Mouse (Mus musculus) cerebellum, adult 9-11 months (tissue): ENCODE results near the gene Cux2.

Source experiments
- DNase-seq: peaks from one replicate; pipeline ENCODE4 v3.0.0; 2022

Cux2 gene

DNA sequence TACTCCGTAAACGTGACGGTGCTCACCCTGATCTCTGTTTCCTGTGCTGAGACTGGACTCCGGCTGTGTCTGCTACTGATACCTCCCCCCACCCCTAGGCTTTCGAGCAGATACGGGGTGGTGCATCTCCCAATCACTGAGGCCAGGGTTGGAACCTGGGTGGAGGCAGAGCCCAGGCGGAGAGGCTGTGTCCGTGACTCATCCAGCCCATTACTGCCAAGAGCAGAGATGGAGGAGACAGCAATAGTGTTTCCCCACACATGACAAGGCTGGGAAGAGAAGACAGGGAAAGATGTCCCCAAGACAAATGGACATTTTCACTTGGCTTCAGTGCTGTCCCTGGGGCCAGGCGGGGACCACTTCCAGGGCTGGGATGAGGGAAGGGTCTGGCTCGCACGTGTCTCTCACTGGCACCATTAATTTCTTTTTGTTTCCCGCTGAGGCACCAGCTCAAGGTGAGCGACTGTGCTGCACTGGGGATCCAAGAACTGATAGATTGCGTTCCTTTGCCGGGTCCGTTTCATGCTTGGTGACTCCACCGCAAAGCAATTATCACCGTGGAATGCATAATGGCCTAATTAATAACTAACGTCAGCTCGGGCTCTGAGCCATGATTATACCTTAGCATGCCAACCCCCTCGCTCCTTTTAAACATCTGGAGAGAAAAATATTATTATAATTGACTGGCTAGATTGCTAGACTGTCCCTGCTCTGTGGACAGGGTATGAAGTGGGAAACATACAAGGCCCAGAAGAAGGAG lies 140.5 kb downstream of the Cux2 start:
- no peak for DNase-seq

DNA sequence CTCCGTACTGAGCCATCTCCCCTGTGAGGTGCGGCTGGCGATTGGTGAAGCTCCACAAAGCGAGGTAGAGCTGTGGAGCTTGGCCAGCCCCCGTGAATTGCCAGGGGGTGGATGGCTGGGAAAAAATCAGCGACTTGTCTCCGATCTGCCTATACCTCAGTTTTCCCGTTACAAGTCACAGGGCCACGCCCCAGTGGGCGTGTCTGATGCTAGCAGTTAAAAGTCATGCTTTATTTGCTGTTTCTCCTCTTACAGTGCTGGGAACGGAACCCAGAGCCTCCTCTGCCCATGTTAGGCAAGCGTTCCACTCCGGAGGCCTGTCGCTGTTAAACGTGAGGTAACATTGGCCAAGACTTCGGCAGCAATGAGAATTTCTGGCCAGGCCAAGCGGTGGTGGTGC lies 144.2 kb downstream of the Cux2 start:
- DNase-seq, result no peak

DNA sequence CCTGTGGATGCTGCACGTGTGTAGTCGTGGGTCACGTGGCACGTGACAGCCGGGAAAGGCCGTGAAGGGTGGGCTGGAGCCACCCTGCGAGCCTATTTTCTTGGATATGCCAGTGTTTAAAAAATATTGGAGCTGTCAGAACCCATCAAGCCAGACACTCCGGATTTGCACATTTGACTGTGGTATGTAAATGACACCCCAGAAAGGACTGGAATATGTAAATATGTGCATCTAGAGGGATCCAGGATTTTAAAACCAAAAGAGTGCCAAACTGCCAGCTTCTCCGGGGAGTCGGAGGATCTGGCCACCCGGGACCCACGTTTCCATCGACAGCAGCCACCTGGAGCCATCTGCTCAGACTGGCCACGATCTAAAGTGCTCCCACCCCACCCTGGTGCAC lies 145.1 kb downstream of the Cux2 start:
- DNase-seq, result no peak

DNA sequence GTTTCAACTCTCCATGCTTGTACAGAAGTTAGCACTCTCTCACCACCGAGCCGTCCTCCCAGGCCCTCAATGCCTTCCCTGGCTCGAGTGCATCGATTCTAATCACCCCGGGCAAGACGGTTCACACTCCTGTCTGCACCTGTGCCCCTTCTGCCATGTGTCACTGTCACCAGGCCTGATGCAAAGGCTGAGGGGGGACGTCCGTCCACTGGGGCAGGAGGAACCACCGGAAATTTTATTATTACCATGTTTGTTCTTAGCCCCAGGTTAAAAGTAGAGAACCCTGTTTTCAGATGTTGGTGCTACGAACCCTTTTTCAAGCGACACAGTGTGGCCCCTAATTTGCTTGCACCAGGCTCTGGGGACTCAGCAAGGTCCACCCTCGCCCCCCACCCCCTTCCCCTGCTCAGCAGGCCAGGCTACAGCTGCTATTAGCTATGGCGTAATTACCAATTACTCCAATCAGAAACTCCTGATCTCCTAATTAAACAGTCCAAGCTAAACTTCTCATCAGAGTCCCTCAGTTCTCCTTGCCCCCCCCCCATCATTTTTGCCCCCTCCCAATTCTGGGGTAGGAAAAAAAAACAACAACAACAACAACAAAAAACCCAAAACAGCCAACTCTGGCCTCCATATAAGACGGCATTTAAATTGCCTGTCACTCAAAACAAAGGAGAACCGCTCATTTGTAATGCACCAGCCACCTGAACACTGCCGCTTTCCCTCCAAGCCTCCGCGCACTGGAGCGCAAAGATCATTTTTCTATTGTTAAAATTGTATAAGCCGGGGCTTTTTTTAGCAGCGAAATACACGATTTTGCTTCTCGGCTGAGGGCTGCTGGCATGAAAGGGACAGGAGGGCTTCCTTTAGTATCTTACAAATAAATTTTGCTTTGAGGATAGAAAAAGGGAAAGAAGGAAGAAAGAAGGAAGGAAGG lies 146.8 kb downstream of the Cux2 start:
- DNase-seq, result no peak

DNA sequence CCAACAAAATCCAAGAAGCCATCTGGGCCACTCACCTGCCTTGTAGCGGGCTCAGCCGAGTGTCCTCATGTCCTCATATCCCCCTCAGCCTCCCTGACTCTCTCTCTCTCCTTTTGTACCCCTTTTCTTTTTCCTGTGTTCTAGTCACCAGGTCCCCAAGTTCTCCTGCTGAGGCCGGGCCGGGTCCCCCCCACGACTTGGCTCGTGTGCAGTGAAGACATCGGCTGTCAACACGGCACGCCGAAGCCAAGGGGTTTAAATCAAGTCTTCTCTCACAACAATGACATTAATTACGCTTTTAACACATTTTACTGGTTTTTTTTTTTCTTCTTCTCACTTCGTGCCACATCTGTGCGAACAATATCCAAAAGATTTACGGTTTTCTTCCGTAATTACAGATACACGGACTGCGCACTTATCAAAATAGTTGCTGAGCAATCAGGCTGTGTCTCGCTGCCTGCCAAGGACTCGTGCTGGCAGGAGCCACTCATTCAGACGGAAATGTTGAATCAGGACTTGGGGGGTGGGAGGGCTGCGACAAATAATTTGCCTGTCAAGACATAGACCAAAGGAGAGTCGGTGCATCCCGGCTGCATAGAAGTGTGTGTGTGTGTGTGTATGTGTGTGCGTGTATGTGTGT lies 154.7 kb downstream of the Cux2 start:
- DNase-seq, result no peak

DNA sequence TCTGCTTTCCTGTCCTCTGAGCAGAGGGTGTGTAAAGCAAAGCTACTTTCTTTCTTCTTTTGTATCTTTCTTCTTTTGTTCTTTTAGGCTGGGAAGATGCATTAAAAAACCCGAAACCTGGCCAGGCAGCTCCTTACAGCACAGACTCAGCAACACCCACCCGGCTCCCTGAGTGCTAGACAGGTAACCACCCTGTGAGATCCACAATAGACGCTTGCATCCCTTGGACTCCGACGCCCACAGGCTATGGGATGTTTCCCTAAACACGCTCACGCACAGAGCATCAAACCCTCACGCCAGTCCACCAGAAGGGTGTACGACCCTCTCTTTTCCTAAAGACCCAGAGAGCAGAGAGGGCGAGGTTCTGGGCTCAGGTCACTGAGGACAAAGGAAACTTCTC lies 155.3 kb downstream of the Cux2 start:
- DNase-seq, result no peak

DNA sequence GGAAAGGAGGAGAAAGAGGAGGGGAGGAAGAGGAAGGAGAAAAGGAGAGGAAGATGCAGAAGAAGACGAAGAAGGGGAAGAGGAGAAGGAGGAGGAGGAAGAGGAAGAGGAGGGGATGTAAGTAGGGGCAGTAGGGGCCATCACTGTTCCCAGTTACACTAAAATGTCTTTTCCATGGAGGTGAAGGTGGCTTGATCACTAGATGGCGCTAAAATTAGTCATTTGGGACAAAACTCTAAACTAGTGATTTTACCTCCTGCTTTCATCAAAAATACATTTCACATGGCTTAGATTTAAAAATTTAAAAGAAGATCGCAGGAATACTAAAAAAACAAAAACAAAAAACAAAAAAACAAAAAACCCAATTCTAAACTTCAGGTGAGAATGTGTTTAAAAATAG lies 156.3 kb downstream of the Cux2 start:
- DNase-seq, result no peak

DNA sequence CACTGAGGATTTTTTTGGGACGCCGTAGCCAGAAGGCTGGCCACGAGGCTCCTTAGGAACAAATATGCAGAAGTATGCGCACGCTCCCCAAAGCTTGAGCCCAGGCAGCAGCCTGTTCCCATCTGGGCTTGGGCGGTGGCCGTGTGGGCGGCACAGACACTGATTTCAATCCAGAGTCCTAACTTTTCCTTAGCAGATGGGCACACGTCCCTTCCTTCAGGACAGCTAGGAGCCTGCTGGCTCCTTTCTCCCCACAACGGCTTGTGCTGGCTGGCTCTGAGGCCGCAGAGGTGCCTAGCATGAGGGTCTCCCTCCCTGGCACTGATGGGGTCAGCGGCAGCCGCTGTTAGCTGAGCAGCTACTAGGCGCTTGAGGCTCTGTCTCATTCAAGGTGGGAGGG lies 157.6 kb downstream of the Cux2 start:
- DNase-seq, result no peak

DNA sequence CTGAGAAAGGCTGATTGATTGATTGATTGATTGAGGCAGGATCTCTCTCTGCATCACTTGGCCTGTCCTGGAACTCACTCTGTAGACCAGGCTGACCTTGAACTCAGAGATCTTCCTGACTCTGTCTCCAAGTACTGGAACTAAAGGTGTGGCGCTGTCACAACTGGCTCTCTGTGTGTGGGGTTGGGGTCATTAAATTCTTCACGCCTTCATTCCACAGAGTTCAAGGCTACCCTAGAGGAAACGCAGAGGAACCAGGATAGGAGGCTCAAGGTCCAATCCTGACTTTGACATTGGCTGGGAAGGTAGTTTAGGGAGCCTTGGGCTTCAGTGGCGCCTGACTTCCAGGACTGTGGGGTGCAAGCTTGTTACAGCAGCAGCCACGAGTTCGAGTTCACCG lies 159.0 kb downstream of the Cux2 start:
- DNase-seq, result no peak

DNA sequence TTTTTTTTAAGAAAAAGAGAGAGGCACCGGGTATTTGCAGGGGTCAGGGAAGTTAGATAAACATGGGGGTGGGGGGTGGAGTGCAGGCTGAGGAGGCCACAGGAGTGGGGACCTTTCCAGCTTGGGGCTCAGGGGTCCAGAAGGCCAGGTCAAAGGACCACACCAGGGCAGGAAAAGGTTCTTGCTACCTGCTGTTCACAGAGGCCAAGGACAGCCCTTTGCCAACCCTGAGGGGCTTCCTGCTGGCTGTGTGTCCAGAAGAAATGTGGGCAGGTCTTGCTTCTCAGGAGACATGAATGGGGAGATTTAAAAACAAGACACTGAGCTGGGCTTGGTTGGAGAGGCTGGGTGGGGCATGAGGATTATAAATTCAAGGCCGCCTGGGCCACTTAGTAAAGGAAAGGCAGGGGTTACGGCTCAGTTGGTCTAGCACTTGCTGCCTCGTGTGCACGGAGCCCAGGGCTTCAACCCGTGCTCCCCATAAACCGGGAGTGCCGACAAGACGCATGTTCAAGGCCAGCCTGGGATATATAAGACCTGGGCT lies 160.0 kb downstream of the Cux2 start:
- no peak for DNase-seq

DNA sequence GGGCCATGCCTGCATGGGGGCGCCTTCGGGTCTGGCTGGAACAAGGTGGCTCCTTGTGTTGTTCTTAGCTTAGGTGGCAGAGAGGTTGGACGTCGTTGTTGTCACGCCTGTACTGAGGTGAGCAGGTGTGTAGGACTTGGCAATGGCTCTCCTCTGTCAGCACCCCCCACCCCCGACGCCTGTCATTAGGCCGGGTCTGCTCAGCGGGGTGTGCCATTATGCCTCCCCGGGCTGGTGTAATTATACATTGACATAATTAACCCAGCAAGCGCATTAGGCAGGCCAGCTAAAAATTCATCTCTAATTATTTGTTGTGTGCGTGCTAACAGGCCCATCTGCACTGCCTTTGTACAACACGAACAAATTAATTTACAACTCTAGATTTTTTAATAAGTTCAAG lies 160.5 kb downstream of the Cux2 start:
- no peak for DNase-seq

DNA sequence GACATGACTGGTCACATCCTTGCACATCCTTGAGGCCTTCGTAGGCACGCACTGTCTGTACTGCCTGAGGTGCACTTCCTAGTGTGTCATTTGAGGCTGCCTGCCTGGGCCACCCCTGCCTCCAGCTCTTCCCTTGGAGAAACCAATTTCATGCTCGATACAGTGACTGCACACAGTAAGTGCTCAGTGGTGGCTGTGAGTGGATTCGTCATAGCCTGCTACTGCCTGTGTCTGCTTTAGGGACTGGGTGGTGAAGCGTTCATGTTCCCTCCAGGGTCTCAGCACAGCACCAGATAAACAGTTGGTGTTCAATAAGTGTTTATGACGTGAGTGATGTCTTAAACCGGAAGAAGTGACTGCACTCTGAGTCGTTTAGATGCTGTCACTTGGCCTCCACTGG lies 166.5 kb downstream of the Cux2 start:
- no peak for DNase-seq

DNA sequence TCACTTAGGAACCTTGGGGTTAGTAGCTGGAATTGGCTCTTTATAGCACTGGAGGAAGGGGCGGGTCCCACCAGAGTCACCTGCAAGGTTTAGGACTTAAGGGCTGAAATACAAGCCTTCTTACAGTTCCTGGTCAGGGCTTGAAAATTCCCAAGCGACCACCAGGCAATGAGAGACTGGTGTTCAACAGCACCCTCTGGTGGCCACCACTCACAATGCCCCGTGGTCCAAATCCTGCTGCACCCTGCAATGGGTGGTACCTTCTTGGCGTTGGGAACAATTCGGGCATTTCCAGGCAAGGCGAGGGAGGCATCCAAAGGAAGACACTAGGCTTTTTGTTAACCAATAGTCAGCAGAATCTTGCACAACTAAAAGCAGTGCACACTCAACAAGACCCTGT lies 170.7 kb downstream of the Cux2 start:
- DNase-seq, result no peak

DNA sequence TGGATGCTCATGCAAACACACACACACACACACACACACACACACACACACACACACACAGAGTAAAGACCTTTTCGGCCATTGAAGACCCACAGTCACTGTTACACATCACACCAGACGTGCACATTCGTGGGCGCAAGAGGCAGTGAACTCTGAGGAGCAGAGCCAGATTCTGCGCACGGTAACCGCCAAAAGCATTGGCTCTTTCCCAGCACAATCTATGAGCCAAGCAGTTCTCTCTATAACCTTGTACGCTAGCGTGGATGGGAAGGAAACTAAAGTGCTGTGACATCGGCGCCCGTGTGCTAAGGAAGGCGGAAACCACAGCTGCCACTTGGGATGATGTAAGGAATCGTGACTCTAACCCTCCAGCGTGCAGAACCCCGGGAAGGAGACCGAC lies 171.2 kb downstream of the Cux2 start:
- DNase-seq, result no peak

DNA sequence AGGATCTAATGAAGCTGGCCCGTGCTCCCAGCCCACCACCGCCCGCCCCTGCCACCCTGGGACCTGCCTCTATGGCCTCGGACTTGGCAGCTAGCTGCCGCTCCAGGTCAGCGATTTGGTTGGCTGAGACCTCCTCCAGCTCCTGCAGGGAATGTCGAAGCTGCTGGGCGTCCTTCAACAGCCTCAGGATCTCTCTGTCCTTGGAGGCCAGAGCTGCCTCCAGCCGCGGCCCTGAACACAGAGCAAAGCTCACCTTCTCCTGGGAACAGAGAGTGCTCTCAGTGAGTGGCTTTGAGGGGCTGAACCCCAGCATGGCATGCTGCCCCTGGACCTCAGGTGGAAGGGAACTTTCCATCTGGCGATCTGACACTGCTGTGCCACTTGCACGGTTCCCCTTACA lies 173.0 kb downstream of the Cux2 start:
- DNase-seq, result no peak

DNA sequence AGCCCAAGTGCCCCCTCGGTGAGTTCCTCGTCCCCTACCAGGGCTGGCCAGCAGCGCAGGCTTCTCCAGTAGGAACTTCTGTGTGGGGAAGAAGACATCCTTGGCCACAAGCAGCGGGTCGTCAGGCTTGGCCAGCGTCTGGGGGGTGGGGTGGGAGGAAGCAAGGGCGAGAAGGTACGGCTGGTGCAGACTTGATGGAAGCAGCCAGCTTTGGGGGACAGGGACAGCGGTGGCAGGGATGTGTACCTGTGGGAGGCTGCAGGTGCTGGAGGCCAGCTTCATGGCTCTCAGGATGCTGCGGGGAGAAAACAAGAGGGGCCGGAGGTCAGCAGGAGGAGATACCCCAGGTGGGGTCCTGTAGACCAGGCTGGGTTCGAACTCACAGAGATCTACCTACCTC lies 174.9 kb downstream of the Cux2 start:
- no peak for DNase-seq

DNA sequence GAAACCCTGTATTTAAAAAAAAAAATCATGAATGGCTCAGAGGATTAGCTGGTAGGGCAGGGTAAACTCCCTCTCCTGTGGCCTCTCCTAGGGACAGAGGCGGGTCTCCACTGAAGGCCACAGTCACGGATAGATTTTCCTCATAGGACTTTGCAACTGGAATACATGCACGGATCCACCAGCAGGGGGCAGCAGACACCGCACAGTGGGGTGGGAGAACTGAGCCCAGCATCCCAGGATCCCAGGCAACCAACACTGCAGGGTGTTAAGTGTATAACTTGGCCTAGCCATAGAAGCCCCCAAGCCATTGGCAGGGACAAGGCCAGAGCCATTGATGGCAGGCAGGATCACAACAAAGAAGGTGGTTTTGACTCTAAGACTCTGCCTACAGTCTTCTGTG lies 177.7 kb downstream of the Cux2 start:
- DNase-seq, result peak; percentile 69

DNA sequence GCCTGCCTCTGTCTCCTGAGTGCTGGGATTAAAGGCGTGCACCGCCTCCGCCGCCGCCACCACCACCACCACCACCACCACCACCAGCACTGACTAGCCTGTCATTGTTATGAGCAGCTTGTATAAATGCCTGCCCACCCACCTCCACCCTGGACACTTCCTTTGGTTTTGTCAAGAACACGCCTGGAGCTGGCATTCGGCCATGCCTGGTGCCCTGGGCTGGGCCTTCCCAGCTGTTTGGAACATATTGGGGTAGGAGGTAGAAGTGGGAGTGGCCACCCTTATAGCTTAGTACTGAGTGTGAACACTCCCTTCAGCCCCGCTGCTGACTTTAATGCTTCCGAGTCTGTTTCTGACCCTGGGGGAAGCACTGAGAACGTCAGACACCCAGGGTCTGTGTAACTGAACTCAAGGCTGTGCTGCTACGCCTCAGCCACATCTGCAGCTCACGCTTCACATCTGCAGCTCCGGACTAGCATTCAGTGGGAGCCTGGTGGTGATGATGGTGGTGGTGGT lies 178.3 kb downstream of the Cux2 start:
- DNase-seq, result no peak

DNA sequence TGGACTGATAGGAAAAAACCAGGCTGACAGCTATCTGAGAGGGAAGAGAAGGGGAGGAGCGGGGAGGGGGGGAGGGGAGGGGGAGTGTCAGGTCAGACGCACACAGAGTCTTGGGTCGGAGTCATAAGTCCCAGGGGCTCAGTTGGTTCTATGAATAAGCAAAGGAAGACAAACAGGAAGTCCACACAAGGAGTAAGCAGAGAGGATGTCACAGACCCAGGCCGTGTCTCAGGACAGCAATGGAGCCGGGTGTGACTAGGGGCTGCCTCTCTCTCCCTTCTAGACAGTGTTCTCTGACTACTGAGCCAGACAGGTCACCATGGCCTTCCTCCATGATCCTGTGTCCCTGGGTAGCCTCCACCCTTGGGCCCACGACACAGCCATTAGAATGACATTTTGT lies 179.1 kb downstream of the Cux2 start:
- DNase-seq, result no peak

DNA sequence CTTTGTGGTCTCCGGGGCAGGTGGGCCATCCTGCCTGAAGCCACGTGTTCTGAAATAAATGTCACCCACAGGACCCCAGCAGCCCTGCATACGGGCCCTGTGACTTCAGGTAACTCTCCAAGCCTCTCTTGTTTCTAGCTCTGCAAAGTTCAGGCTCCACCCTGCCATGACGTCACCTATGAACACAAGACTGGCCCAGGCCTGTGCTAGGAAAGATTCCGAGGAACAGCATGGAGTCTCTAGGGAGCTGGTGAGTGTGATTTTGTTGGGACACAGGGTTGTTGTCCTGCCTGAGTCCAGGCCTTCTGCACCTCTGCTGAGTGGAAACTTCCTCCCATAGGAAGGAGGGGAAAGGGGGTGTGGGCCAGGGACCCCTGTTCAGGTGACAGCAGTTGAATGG lies 181.9 kb downstream of the Cux2 start:
- DNase-seq, result no peak

DNA sequence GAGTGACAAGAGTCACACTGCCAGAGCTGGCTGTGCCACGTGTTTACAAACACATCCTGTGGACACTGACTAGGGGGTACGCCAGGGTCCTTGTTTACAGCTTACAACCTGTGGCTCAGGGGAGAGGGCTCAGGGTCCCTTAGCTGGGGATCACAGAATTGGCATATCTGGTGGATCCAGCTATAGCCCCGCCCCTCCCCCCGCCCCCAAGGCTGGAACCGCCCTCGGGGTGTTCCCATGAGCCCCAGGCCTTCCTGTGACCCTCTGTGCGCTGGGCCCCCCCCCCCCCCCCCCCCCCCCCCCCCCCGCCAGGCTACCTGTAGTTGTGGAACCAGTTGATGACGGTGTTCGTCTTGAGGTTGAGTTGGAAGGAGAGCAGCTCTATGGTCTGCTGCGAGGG lies 185.6 kb downstream of the Cux2 start:
- DNase-seq, result no peak

DNA sequence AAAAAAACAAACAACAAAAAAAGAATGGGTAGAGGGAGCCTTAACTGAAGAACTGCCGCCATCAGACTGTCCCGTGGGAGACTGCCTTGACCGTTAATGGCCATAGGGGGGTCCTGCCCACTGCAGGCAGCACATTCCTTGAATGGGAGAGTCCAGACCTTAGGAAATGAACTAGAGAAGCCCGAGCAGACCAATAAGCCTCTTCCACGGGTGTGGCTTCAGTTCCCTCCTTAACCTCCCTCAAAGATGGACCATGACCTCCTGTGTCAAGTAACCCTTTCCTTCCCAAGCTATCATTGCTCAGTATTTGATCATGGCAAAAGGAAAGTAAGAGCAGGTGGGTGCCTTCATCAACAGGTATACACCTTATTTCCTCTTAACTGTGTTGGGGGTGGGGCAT lies 187.9 kb downstream of the Cux2 start:
- DNase-seq, result no peak

DNA sequence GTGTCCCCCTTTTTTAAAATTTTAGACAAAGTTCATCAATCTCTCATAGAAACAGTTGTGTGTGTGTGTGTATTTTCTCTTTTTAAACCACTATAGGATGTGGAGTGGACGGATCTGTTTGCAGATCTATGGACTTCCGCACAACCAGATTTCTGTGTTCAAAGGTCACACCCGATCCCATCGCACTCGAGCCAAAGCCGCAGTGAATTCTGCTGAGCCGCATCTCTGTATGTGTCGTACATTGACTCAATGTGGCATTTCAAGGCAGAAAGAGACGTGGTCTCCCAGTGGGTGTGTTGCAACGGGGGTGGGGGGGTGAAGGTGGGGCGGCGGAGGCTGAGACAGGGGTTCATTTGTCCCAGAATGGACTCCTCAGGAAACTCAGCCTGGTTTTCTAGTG lies 191.5 kb downstream of the Cux2 start:
- DNase-seq, result no peak
